Mouse (Mus musculus): Measurements from ENCODE around the gene Plxdc1.

Plxdc1 gene

GRCm38 (mm10) chr11:97985727-97986677 is at the start of gene Plxdc1:
Plxdc1 (minus strand) TSS chr11:97986444.
- DNase-seq (ENCODE audit: low spot score in 2 of 2): no peak

GRCm38 (mm10) chr11:98035977-98036377 is 49.7 kb upstream of the Plxdc1 start:
- no peak for DNase-seq (ENCODE audit: low spot score in 2 of 2)

GRCm38 (mm10) chr11:98034840-98035239 is 48.6 kb upstream of the Plxdc1 start:
- no peak for DNase-seq (ENCODE audit: low spot score in 2 of 2)

- DNase-seq (ENCODE audit: low spot score in 2 of 2): no peak
Observed at GRCm38 (mm10) chr11:98034061-98034460, 47.8 kb upstream of the Plxdc1 start.

GRCm38 (mm10) chr11:98031443-98031770 is 45.2 kb upstream of the Plxdc1 start:
- peak; percentile 57 to 83 for DNase-seq (ENCODE audit: low spot score in 2 of 2)

- DNase-seq (ENCODE audit: low spot score in 2 of 2): no peak
Observed at GRCm38 (mm10) chr11:98030701-98031442, 44.6 kb upstream of the Plxdc1 start.

GRCm38 (mm10) chr11:98027785-98028184 is 41.5 kb upstream of the Plxdc1 start:
- no peak for DNase-seq (ENCODE audit: low spot score in 2 of 2)

- DNase-seq (ENCODE audit: low spot score in 2 of 2): no peak
Observed at GRCm38 (mm10) chr11:98027297-98027688, 41.0 kb upstream of the Plxdc1 start.

- DNase-seq (ENCODE audit: low spot score in 2 of 2): peak; percentile 89 to 94
Observed at GRCm38 (mm10) chr11:98026570-98027296, 40.5 kb upstream of the Plxdc1 start, which contains the start of gene Rpl19. Rpl19 (plus strand) TSS chr11:98026710.

GRCm38 (mm10) chr11:98026248-98026569 is 40.0 kb upstream of the Plxdc1 start:
- no peak for DNase-seq (ENCODE audit: low spot score in 2 of 2)

GRCm38 (mm10) chr11:98024516-98024915 is 38.3 kb upstream of the Plxdc1 start:
- DNase-seq (ENCODE audit: low spot score in 2 of 2): no peak

- peak in 1 of 2 experiments; percentile 65 for DNase-seq (ENCODE audit: low spot score in 2 of 2)
Observed at GRCm38 (mm10) chr11:98022555-98023371, 36.5 kb upstream of the Plxdc1 start, which contains the start of gene Cacnb1. Cacnb1 (minus strand) TSS chr11:98023034.

- no peak for DNase-seq (ENCODE audit: low spot score in 2 of 2)
Observed at GRCm38 (mm10) chr11:98022253-98022554, 36.0 kb upstream of the Plxdc1 start.

- no peak for DNase-seq (ENCODE audit: low spot score in 2 of 2)
Observed at GRCm38 (mm10) chr11:98021565-98022252, 35.5 kb upstream of the Plxdc1 start.

- no peak for DNase-seq (ENCODE audit: low spot score in 2 of 2)
Observed at GRCm38 (mm10) chr11:98021118-98021517, 34.9 kb upstream of the Plxdc1 start.

GRCm38 (mm10) chr11:98020710-98021109 is 34.5 kb upstream of the Plxdc1 start:
- DNase-seq (ENCODE audit: low spot score in 2 of 2): no peak

- DNase-seq (ENCODE audit: low spot score in 2 of 2): no peak
Observed at GRCm38 (mm10) chr11:98019883-98020610, 33.8 kb upstream of the Plxdc1 start.

GRCm38 (mm10) chr11:98018858-98019641 is 32.8 kb upstream of the Plxdc1 start:
- no peak for DNase-seq (ENCODE audit: low spot score in 2 of 2)

GRCm38 (mm10) chr11:98018222-98018621 is 32.0 kb upstream of the Plxdc1 start:
- no peak for DNase-seq (ENCODE audit: low spot score in 2 of 2)

All from urinary bladder, postnatal 4 days (tissue).